In the genomic region with DNA sequence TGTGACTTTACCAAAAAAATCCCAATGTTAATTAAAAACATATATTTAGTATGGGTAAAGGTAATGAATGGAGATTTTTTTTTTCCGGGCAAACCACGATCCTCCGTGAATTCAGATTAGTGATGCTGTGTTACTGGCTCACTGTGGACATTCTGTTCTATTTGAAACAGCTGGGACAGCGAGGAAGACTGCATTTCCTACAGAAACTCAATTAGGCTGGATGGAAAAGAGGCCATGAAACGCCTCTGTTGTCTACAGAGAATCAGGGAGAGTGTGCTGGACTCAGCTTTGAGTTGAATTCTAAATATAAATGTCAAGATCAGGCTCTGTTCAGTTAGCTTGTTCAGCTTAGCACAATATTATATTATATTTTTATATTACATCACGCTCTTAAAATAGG, we compare ENCODE assay signal across 18 mouse cellular contexts.
A peak's percentile ranks its signal among the peaks of the same experiment; 100 is the strongest.
DNase-seq lines count a peak whose midpoint lies in the region; ATAC-seq and TF ChIP-seq lines count a peak whose summit lies in the region.
"Had no signal": no experiment of that assay in that cellular context is flagged by ENCODE, and none has a peak within 500 bp of the region (broad histone marks: within the 10 kb centered on the region; RNA-seq: fewer than 3 reads in every experiment).

No protein-coding gene starts in this region.

- no peaks in the 10 kb centered on the region for H3K4me1 ChIP-seq in hindbrain, postnatal 0 days (ENCODE audit: insufficient read depth, low read length)
- no peaks in the 10 kb centered on the region for H3K4me1 ChIP-seq in hindbrain, embryonic 10.5 days (replicated peaks)
- peaks cover 5% of the 10 kb centered on the region; the same call in 1 of the 2 replicates for H3K4me1 ChIP-seq in midbrain, embryonic 14.5 days (ENCODE audit: control insufficient read depth, insufficient read depth, low read length)
- peaks cover 11% of the 10 kb centered on the region for H3K4me1 ChIP-seq in midbrain, embryonic 10.5 days
- H3K4me1 ChIP-seq in embryonic facial prominence, embryonic 13.5 days, result peaks cover 22% of the 10 kb centered on the region
- peaks cover 5% of the 10 kb centered on the region for H3K4me1 ChIP-seq in embryonic facial prominence, embryonic 15.5 days
- H3K4me1 ChIP-seq in liver, postnatal 0 days (ENCODE audit: insufficient read depth), result no peaks in the 10 kb centered on the region
- H3K4me1 ChIP-seq: heart, embryonic 12.5 days; intestine, embryonic 15.5 days had no signal

- no peaks in the 10 kb centered on the region for H3K27me3 ChIP-seq in hindbrain, postnatal 0 days (ENCODE audit: insufficient read depth, low read length)
- no peaks in the 10 kb centered on the region for H3K27me3 ChIP-seq in hindbrain, embryonic 10.5 days (ENCODE audit: insufficient read depth, poor library complexity, severe bottlenecking)
- H3K27me3 ChIP-seq in midbrain, embryonic 14.5 days (ENCODE audit: control insufficient read depth, insufficient read depth, low read length), result no peaks in the 10 kb centered on the region
- no peaks in the 10 kb centered on the region for H3K27me3 ChIP-seq in midbrain, embryonic 10.5 days (ENCODE audit: low read depth, poor library complexity, severe bottlenecking)
- H3K27me3 ChIP-seq in embryonic facial prominence, embryonic 13.5 days, result no peaks in the 10 kb centered on the region
- no peaks in the 10 kb centered on the region for H3K27me3 ChIP-seq in embryonic facial prominence, embryonic 15.5 days
- no peaks in the 10 kb centered on the region for H3K27me3 ChIP-seq in liver, postnatal 0 days (ENCODE audit: insufficient read depth, low read length)
- H3K27me3 ChIP-seq: forebrain, embryonic 12.5 days; heart, embryonic 12.5 days; intestine, embryonic 15.5 days had no signal

- WGBS in hindbrain, postnatal 0 days, result 64% methylated on average over 6 of the region's 6 CpGs
- 85% methylated on average over 6 of the region's 6 CpGs for WGBS in hindbrain, embryonic 10.5 days
- 43% methylated on average over 6 of the region's 6 CpGs for whole genome bisulfite sequencing in midbrain, embryonic 14.5 days
- WGBS in midbrain, embryonic 10.5 days, result 81% methylated on average over 6 of the region's 6 CpGs
- WGBS in embryonic facial prominence, embryonic 13.5 days, result 34% methylated on average over 6 of the region's 6 CpGs
- 35% methylated on average over 6 of the region's 6 CpGs for WGBS in embryonic facial prominence, embryonic 15.5 days
- 87% methylated on average over 6 of the region's 6 CpGs for WGBS in liver, postnatal 0 days (ENCODE audit: insufficient replicate concordance)

- no peaks in the 10 kb centered on the region for H3K36me3 ChIP-seq in hindbrain, postnatal 0 days (ENCODE audit: insufficient read depth, low read length)
- H3K36me3 ChIP-seq in hindbrain, embryonic 10.5 days, result no peaks in the 10 kb centered on the region
- H3K36me3 ChIP-seq in midbrain, embryonic 14.5 days (ENCODE audit: control insufficient read depth, insufficient read depth, low read length), result no peaks in the 10 kb centered on the region
- no peaks in the 10 kb centered on the region for H3K36me3 ChIP-seq in midbrain, embryonic 10.5 days
- no peaks in the 10 kb centered on the region for H3K36me3 ChIP-seq in embryonic facial prominence, embryonic 13.5 days
- no peaks in the 10 kb centered on the region for H3K36me3 ChIP-seq in embryonic facial prominence, embryonic 15.5 days
- H3K36me3 ChIP-seq in liver, postnatal 0 days (replicated peaks; ENCODE audit: insufficient read depth, low read length), result no peaks in the 10 kb centered on the region
- H3K36me3 ChIP-seq: forebrain, embryonic 12.5 days; heart, embryonic 12.5 days; intestine, embryonic 15.5 days had no signal

- DNase-seq in hindbrain, postnatal 0 days (ENCODE audit: low spot score), result peak; percentile 27
- DNase-seq in hindbrain, embryonic 10.5 days (ENCODE audit: low spot score), result no peak
- DNase-seq in midbrain, embryonic 14.5 days, result peak; percentile 23
- no peak for DNase-seq in midbrain, embryonic 10.5 days (ENCODE audit: low spot score)
- DNase-seq in liver, postnatal 0 days, result no peak
- DNase-seq: adrenal gland, adult 8-10 months; adrenal gland, postnatal 36 days; cerebellum, adult 11 months; cerebellum, adult 8-10 months; cerebellum, postnatal 25 days; gastrocnemius, adult 2 months; gastrocnemius, postnatal 25 days had no signal

- H3K9me3 ChIP-seq in hindbrain, postnatal 0 days (ENCODE audit: low read length), result no peaks in the 10 kb centered on the region
- no peaks in the 10 kb centered on the region for H3K9me3 ChIP-seq in hindbrain, embryonic 10.5 days
- no peaks in the 10 kb centered on the region for H3K9me3 ChIP-seq in midbrain, embryonic 14.5 days (ENCODE audit: control insufficient read depth, low read length)
- no peaks in the 10 kb centered on the region for H3K9me3 ChIP-seq in midbrain, embryonic 10.5 days (replicated peaks)
- no peaks in the 10 kb centered on the region for H3K9me3 ChIP-seq in embryonic facial prominence, embryonic 13.5 days
- H3K9me3 ChIP-seq in embryonic facial prominence, embryonic 15.5 days (replicated peaks), result no peaks in the 10 kb centered on the region
- H3K9me3 ChIP-seq in liver, postnatal 0 days (ENCODE audit: low read length), result no peaks in the 10 kb centered on the region
- H3K9me3 ChIP-seq: forebrain, embryonic 12.5 days; heart, embryonic 12.5 days; intestine, embryonic 15.5 days had no signal

- no peak overlapping the region for H3K4me2 ChIP-seq in hindbrain, postnatal 0 days (ENCODE audit: low read depth, low read length)
- 0 out of 2 replicates have a peak overlapping the region, but pooled peaks have one; percentile 9 for H3K4me2 ChIP-seq in midbrain, embryonic 14.5 days (ENCODE audit: low read length)
- peak overlapping the region; percentile 28; the same call in 1 of the 2 replicates for H3K4me2 ChIP-seq in embryonic facial prominence, embryonic 13.5 days
- no peak overlapping the region for H3K4me2 ChIP-seq in embryonic facial prominence, embryonic 15.5 days (replicated peaks)
- no peak overlapping the region for H3K4me2 ChIP-seq in liver, postnatal 0 days (ENCODE audit: low read depth, low read length)
- H3K4me2 ChIP-seq: forebrain, embryonic 12.5 days; heart, embryonic 12.5 days; intestine, embryonic 15.5 days had no signal

- no peak for TF ChIP-seq CTCF in hindbrain, postnatal 0 days (IDR thresholded peaks at IDR 0.05; ENCODE audit: low read depth)
- TF ChIP-seq CTCF in liver, postnatal 0 days (IDR thresholded peaks at IDR 0.05; ENCODE audit: low read depth), result no peak

- H3K27ac ChIP-seq in hindbrain, postnatal 0 days, result no peak overlapping the region
- H3K27ac ChIP-seq in hindbrain, embryonic 10.5 days, result no peak overlapping the region
- no peak overlapping the region for H3K27ac ChIP-seq in midbrain, embryonic 14.5 days (replicated peaks; ENCODE audit: low read depth, low read length)
- H3K27ac ChIP-seq in midbrain, embryonic 10.5 days (replicated peaks), result no peak overlapping the region
- peak overlapping the region; percentile 77 for H3K27ac ChIP-seq in embryonic facial prominence, embryonic 13.5 days
- peak overlapping the region; percentile 68 for H3K27ac ChIP-seq in embryonic facial prominence, embryonic 15.5 days (replicated peaks)
- H3K27ac ChIP-seq in liver, postnatal 0 days (ENCODE audit: low read depth), result no peak overlapping the region
- H3K27ac ChIP-seq: forebrain, embryonic 12.5 days; gastrocnemius, adult 2 months; intestine, embryonic 15.5 days had no signal

- ATAC-seq in hindbrain, postnatal 0 days, result no peak
- ATAC-seq in midbrain, embryonic 14.5 days (ENCODE audit: low FRiP score, low TSS enrichment), result no peak
- ATAC-seq in embryonic facial prominence, embryonic 13.5 days (ENCODE audit: insufficient number of reproducible peaks, insufficient read depth, low FRiP score, low TSS enrichment, low read depth), result no peak
- no peak for ATAC-seq in embryonic facial prominence, embryonic 15.5 days (ENCODE audit: insufficient number of reproducible peaks, low FRiP score, low TSS enrichment, low read depth)
- no peak for ATAC-seq in liver, postnatal 0 days
- ATAC-seq: forebrain, embryonic 16.5 days; intestine, embryonic 15.5 days had no signal

- H3K4me3 ChIP-seq in hindbrain, postnatal 0 days (ENCODE audit: low read length), result no peak overlapping the region
- no peak overlapping the region for H3K4me3 ChIP-seq in hindbrain, embryonic 10.5 days
- H3K4me3 ChIP-seq in midbrain, embryonic 14.5 days (replicated peaks; ENCODE audit: low read depth, low read length), result no peak overlapping the region
- H3K4me3 ChIP-seq in midbrain, embryonic 10.5 days, result no peak overlapping the region
- H3K4me3 ChIP-seq in embryonic facial prominence, embryonic 13.5 days, result no peak overlapping the region
- H3K4me3 ChIP-seq in embryonic facial prominence, embryonic 15.5 days (replicated peaks), result no peak overlapping the region
- no peak overlapping the region for H3K4me3 ChIP-seq in liver, postnatal 0 days (ENCODE audit: low read depth, low read length)
- H3K4me3 ChIP-seq: forebrain, embryonic 12.5 days; gastrocnemius, adult 2 months; heart, embryonic 12.5 days; intestine, embryonic 15.5 days had no signal

- no peak for TF ChIP-seq EP300 in liver, postnatal 0 days (IDR thresholded peaks at IDR 0.05; ENCODE audit: low read depth)

- H3K9ac ChIP-seq in hindbrain, postnatal 0 days (replicated peaks; ENCODE audit: low read length), result no peak overlapping the region
- H3K9ac ChIP-seq in midbrain, embryonic 14.5 days (replicated peaks; ENCODE audit: low read length), result no peak overlapping the region
- H3K9ac ChIP-seq in embryonic facial prominence, embryonic 13.5 days, result no peak overlapping the region
- no peak overlapping the region for H3K9ac ChIP-seq in embryonic facial prominence, embryonic 15.5 days
- H3K9ac ChIP-seq in liver, postnatal 0 days (replicated peaks), result no peak overlapping the region
- H3K9ac ChIP-seq: forebrain, embryonic 12.5 days; heart, embryonic 12.5 days; intestine, embryonic 15.5 days had no signal

Comparison
In these comparisons a context has a peak if more than half of its experiments do, and no peak if none do; other contexts are left out.
1. DNase-seq: peak in hindbrain, postnatal 0 days (single experiment) and midbrain, embryonic 14.5 days (single experiment); none in hindbrain, embryonic 10.5 days (single experiment), midbrain, embryonic 10.5 days (single experiment) and liver, postnatal 0 days (single experiment).
2. H3K4me2 ChIP-seq: peak in midbrain, embryonic 14.5 days (single experiment) and embryonic facial prominence, embryonic 13.5 days (single experiment); none in hindbrain, postnatal 0 days (single experiment), embryonic facial prominence, embryonic 15.5 days (single experiment) and liver, postnatal 0 days (single experiment).
3. H3K27ac ChIP-seq: peak in embryonic facial prominence, embryonic 13.5 days (single experiment) and embryonic facial prominence, embryonic 15.5 days (single experiment); none in hindbrain, postnatal 0 days (single experiment), hindbrain, embryonic 10.5 days (single experiment), midbrain, embryonic 14.5 days (single experiment), midbrain, embryonic 10.5 days (single experiment) and liver, postnatal 0 days (single experiment).